In genomic region chr7:123371501-123371900, GRCm38 (mm10) we compare ENCODE assay signal across 9 mouse cellular contexts. TPM values are rescaled to one million over a fixed set of nuclear protein-coding genes. Genes with fewer than 3 reads are reported as not detected.
A peak's percentile ranks its signal among the peaks of the same experiment; 100 is the strongest.
DNase-seq lines count a peak whose midpoint lies in the region; ATAC-seq and TF ChIP-seq lines count a peak whose summit lies in the region.
"Had no signal": no experiment of that assay in that cellular context is flagged by ENCODE, and none has a peak within 500 bp of the region (broad histone marks: within the 10 kb centered on the region; RNA-seq: fewer than 3 reads in every experiment).

No protein-coding gene starts in this region.

- no peak for DNase-seq in layer of hippocampus, adult 2 months (ENCODE audit: low spot score in 2 of 2)
- DNase-seq in layer of hippocampus, adult 11-12 months (ENCODE audit: low spot score) = no peak
- DNase-seq in ES-CJ7 (ENCODE audit: low read depth, low spot score) = peak; percentile 49
- DNase-seq in layer of hippocampus, adult 9-10 months (ENCODE audit: low spot score) = no peak
- DNase-seq in right cerebral cortex, postnatal 25 days = no peak
- DNase-seq: heart, postnatal 4 days had no signal

- H3K27ac ChIP-seq in layer of hippocampus, adult 2 months = no peak overlapping the region
- no peak overlapping the region for H3K27ac ChIP-seq in cortical plate, adult 2 months (ENCODE audit: insufficient read depth, low read length)
- H3K27ac ChIP-seq: stomach, embryonic 15.5 days had no signal

- peaks cover 9% of the 10 kb centered on the region for H3K4me1 ChIP-seq in cortical plate, adult 2 months (ENCODE audit: control insufficient read depth, insufficient read depth, low read length)

- 0 out of 2 replicates have a peak, but pooled peaks have one; percentile 14 for ATAC-seq in monocyte, adult 5-6 weeks (replicated peaks; ENCODE audit: insufficient number of reproducible peaks, low FRiP score, low TSS enrichment, poor library complexity, severe bottlenecking)

- no peak for TF ChIP-seq POLR2A in cortical plate, adult 2 months (IDR thresholded peaks at IDR 0.05; ENCODE audit: extremely low read depth, insufficient read depth, low read length)

- no peak overlapping the region for H3K4me3 ChIP-seq in layer of hippocampus, adult 2 months
- no peak overlapping the region for H3K4me3 ChIP-seq in cortical plate, adult 2 months (ENCODE audit: insufficient read depth, low read length)
- H3K4me3 ChIP-seq: stomach, embryonic 15.5 days had no signal

- TF ChIP-seq CTCF in layer of hippocampus, adult 2 months (conservative IDR thresholded peaks at IDR 0.05) = peak; percentile 70
- TF ChIP-seq CTCF in cortical plate, adult 2 months (IDR thresholded peaks at IDR 0.05; ENCODE audit: extremely low read depth, insufficient read depth, low read length) = peak; percentile 28; the same call in 1 of the 2 replicates

RNA-seq across cellular contexts. Expression of gene Arhgap17, which starts 1.8 kb away (rescaled TPM):
- total RNA-seq in layer of hippocampus, adult 2 months (2021) = 10 to 100 TPM; 29.0 to 35.2 TPM
- 17.2 and 20.1 TPM in 2 replicates for polyA plus RNA-seq in cortical plate, adult 2 months (2012; rRNA removed)
- 32.6 to 77.7 TPM (median 39.3 TPM) in 3 replicates for total RNA-seq in monocyte, adult 5-6 weeks (2017)

RNA-seq across cellular contexts. Expression of gene Lcmt1, which starts 1.9 kb away (rescaled TPM):
- total RNA-seq in layer of hippocampus, adult 2 months (2021) = 10 to 100 TPM; 88.7 to 94.3 TPM
- polyA plus RNA-seq in cortical plate, adult 2 months (2012; rRNA removed) = 92.4 and 97.5 TPM in 2 replicates
- total RNA-seq in monocyte, adult 5-6 weeks (2017) = 19.3 to 26.6 TPM (median 21.5 TPM) in 3 replicates
